Mouse (Mus musculus) bone marrow, adult 2 months (tissue): ENCODE results near the gene Scn8a. TPM values are rescaled to one million over a fixed set of nuclear protein-coding genes. Genes with fewer than 3 reads are reported as not detected.
A peak's percentile ranks its signal among the peaks of the same experiment; 100 is the strongest.

Experiments
- H3K27ac ChIP-seq: fragments of 200-500 bp; 2 replicates; pipeline ENCODE4 v1.5.1; 2012; ENCODE audit warnings: low read depth, mild to moderate bottlenecking, control low read depth, inconsistent platforms, low read length; ENCODE audit not compliant: control insufficient read depth, poor library complexity, insufficient read depth
- H3K4me1 ChIP-seq: fragments of 200-500 bp; 2 replicates; pipeline ENCODE4 v1.6.1; 2011; ENCODE audit warnings: low read length; ENCODE audit not compliant: control insufficient read depth, insufficient read depth
- H3K4me3 ChIP-seq: fragments of 200-500 bp; replicated peaks from 2 replicates; pipeline ENCODE3; 2011; ENCODE audit warnings: mild to moderate bottlenecking, low read depth, low read length, control low read depth; ENCODE audit not compliant: control insufficient read depth
- CTCF ChIP-seq: fragments of 200-500 bp; IDR thresholded peaks from 2 replicates; pipeline ENCODE4 v1.5.1; 2011; ENCODE audit warnings: low read length, control low read depth; ENCODE audit not compliant: control insufficient read depth, insufficient read depth
- POLR2A ChIP-seq: fragments of 200-500 bp; IDR thresholded peaks from 2 replicates; pipeline ENCODE4 v1.6.1; 2011; ENCODE audit warnings: low read depth, mild to moderate bottlenecking, control low read depth, low read length, borderline replicate concordance; ENCODE audit not compliant: control insufficient read depth
- WGBS: fragments of 180-500 bp; shearing (Covaris S2); methylation state at CpG from one replicate; pipeline ENCODE4 v1.1.7; 2018; 5-methylcytosine and 5-hydroxymethylcytosine counted together
- polyA plus RNA-seq: library from polyadenylated mRNA; stranded (reverse); fragments of >200 nt; gene quantifications from 2 replicates; pipeline ENCODE4 v1.2.4, GENCODE M21; 2011; ENCODE audit warnings: low replicate concordance; ENCODE audit not compliant: missing spikeins, insufficient read depth, insufficient read length

Gene Scn8a
- polyA plus RNA-seq, 1 experiment, result not detected

- 7% methylated on average over 34 of the region's 34 CpGs for WGBS
Observed at GRCm38 (mm10) chr15:101077001-101077812, 207.5 kb downstream of the Scn8a start.

DNA sequence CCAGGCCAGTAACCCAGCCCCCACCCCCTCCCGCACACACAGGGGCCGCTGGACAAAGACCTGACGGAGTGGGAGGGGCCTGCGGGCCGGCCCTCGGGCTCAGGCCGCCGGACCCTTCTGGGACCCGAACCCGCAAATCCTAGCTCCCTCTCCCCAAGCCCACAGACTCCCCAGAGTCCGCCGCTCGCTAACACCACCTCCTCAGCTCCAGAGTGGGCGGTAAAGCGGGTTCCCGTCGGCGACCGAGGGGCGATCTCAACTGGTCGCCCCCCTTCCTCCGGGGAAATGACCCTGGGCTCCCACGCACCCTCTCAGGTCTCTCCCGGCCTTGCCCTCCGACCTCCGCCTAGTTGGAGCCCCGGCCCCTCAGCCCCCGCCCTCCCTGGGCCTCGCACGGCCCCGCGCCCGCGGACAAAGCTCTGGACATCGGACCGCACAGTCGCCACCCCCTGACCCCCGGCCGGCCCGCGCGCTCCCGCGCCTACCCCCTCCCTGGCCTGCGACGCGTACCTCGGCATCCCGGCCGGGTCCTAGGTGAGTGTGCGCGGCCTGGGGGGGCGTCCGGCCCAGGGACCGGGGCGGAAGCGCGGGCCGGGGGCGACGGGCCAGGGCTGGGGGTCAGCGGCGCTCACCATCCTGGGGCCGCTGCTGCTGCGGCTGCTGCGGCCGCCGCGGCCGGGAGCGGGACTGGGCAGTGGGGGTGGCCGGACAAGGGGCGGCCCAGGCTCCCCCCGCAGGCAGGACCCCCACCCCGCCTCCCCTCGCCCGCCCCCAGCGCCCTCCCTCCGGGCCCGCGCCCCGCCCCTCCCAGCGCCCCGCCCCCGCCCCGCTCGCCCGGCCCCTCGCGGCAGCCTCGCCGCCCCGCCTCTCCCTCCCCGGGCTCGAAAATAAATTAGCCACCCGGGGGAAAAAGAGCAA is 208.4 kb downstream of the Scn8a start, which contains the start of gene Fignl2:
Gene Fignl2 (minus strand): TSS at position 755 of the 918 bp plus-strand sequence.
- TF ChIP-seq POLR2A (no peak), CTCF (no peak)
- peak within 1 kb of the TSS; percentile 34; the same call in 1 of the 2 replicates for H3K27ac ChIP-seq
- no peaks in the 10 kb centered on the region for H3K4me1 ChIP-seq
- 2% methylated on average over 60 of the region's 96 CpGs for WGBS
- H3K4me3 ChIP-seq, result peak within 1 kb of the TSS; percentile 53

More at GRCm38 (mm10) chr15:101077001-101077812, 207.5 kb downstream of the Scn8a start:
- TF ChIP-seq CTCF, result no peak
- no peak for TF ChIP-seq POLR2A
- Histone ChIP-seq H3K4me3 (no peak overlapping the region), H3K4me1 (no peaks in the 10 kb centered on the region), H3K27ac (peak overlapping the region; percentile 34; the same call in 1 of the 2 replicates)

DNA sequence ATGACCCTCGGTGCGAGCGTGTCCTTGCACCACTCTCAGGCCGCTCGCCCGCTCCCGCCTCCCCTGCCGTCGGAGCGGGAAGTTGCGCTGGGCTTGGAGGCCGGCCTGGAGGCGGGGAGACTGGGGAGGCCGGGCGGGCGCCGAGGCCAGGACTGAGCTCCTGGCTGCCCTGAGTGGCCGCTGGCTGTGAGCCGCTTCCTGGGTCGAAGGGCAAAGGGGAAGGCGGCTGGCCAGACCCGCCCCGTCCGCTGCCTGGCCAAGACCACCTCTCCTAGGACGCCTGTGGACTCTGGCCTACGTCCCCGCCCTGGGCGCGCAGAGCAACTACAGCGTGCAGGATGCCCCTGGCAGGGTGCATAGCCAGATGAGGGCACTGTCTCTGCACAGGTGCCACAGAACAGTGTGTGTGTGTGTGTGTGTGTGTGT is 209.1 kb downstream of the Scn8a start:
- TF ChIP-seq POLR2A, result no peak; the same call in 1 of the 2 replicates
- no peak for TF ChIP-seq CTCF
- Histone ChIP-seq H3K4me1 (no peaks in the 10 kb centered on the region), H3K4me3 (peak overlapping the region; percentile 53), H3K27ac (no peak overlapping the region; the same call in 1 of the 2 replicates)
- 7% methylated on average over 30 of the region's 30 CpGs for WGBS

DNA sequence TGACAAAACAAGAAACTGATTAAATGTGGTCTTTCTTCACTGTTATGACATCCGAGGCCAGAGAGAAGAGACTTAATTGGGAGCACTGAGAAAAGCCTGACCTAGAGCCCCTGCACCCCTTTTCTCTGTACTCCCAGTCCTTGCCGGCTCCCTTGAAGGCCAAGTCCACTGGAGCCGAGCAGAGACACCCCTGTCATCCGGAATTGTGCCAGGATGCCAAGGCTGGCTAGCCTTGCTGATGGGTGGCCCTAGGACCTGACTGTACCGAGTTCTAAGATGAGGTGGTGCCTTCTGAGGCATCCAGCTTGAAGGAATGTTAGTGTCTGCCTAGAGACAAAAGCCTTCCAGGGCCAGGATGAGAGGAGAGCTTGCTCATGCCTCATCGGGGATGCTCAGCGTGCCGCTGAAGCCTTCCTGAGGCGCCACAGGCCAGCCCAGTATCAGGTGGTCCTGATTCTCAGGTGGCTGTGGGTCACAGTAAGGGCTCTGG is 210.4 kb downstream of the Scn8a start:
- H3K27ac ChIP-seq, result no peak overlapping the region
- H3K4me3 ChIP-seq, result no peak overlapping the region
- 81% methylated on average over 9 of the region's 9 CpGs for WGBS
- TF ChIP-seq CTCF (no peak), POLR2A (no peak)
- no peaks in the 10 kb centered on the region; the same call in 1 of the 2 replicates for H3K4me1 ChIP-seq

DNA sequence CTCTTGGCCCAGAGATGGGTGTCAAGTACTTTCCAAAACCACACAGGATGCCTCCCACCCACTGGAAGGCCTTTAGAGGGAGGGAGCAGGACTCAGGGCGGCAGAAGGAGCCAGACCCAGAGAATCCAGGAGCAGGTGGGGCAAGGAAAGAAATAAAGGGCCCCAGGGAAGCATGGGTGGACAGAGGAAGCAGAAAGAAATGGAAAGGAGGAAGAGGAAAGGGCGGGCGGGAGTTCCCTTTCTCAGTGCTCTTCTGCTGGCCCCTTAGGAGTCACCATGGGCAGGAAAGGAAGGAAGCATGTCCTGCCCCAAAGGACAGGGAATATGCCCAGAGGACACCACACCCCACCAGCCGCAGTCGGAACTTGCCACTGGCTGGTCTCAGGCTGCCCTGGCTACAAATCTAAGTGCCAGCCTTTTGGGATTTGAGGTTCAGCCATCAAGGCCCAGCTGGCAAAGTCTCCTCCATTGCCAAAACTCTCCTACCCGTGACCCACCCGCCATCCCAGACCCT is 211.4 kb downstream of the Scn8a start:
- Histone ChIP-seq H3K27ac (no peak overlapping the region), H3K4me3 (no peak overlapping the region), H3K4me1 (no peaks in the 10 kb centered on the region; the same call in 1 of the 2 replicates)
- 49% methylated on average over 7 of the region's 7 CpGs for WGBS
- no peak for TF ChIP-seq CTCF
- no peak for TF ChIP-seq POLR2A

GRCm38 (mm10) chr15:101082236-101082635 is 212.6 kb downstream of the Scn8a start:
- TF ChIP-seq CTCF (no peak), POLR2A (no peak)
- 71% methylated on average over 4 of the region's 4 CpGs for WGBS
- no peak overlapping the region; the same call in 1 of the 2 replicates for H3K27ac ChIP-seq
- H3K4me3 ChIP-seq, result no peak overlapping the region
- no peaks in the 10 kb centered on the region; the same call in 1 of the 2 replicates for H3K4me1 ChIP-seq

DNA sequence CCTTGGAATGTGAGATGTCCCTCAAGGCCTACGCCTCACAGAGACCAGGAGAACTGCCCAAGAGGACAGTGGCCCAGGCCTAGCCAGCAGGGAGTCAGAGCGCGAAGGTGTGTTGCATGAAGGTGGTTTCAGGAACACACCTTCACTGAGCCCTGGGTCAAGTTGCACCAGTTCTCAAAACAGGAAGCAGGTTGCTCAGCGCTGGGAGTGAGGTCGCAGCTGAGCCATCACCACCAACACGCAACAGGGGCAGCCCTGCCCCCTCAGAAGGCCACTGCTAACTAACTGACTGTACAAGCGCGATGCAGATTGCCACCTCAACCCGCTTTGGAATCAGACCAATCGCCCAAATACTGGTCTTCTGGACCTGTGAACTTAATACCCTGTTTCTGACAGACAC is 214.8 kb downstream of the Scn8a start:
- WGBS, result 22% methylated on average over 10 of the region's 10 CpGs
- no peak overlapping the region for H3K27ac ChIP-seq
- H3K4me3 ChIP-seq, result no peak overlapping the region
- no peaks in the 10 kb centered on the region; the same call in 1 of the 2 replicates for H3K4me1 ChIP-seq
- no peak for TF ChIP-seq CTCF
- TF ChIP-seq POLR2A, result no peak

GRCm38 (mm10) chr15:101086451-101086850 is 216.8 kb downstream of the Scn8a start:
- Histone ChIP-seq H3K4me1 (no peaks in the 10 kb centered on the region; the same call in 1 of the 2 replicates), H3K27ac (no peak overlapping the region), H3K4me3 (no peak overlapping the region)
- 53% methylated on average over 9 of the region's 9 CpGs for WGBS
- TF ChIP-seq POLR2A, result no peak
